In the genomic region with DNA sequence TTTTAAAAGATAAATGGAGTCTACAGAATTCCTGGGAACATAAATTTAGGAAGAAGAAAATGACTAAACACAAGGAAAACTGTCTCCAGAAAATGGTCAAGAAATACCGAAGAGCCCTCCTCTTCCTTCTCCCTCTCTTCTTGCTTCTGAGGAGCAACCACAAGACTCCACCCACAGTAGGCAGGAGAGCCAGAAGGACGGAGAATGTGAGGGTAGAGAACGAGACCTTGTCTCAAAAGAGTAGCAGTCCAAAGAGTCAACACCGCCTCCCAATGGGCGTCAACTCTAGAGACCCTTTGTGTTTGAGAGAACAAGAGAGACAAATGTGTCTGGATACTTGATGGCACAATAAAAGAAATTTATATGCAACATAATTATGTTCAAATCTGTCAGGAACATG, we compare ENCODE assay signal across 18 mouse cellular contexts.
"Had no signal": no experiment of that assay in that cellular context is flagged by ENCODE, and none has a peak within 500 bp of the region (broad histone marks: within the 10 kb centered on the region; RNA-seq: fewer than 3 reads in every experiment).

No protein-coding gene starts in this region.

- H3K27ac ChIP-seq: kidney, postnatal 0 days; layer of hippocampus, adult 2 months; limb, embryonic 12.5 days; liver, embryonic 13.5 days; lung, embryonic 15.5 days; macrophage; neural tube, embryonic 15.5 days had no signal

- H3K4me3 ChIP-seq: layer of hippocampus, adult 2 months; limb, embryonic 12.5 days; liver, embryonic 13.5 days; lung, embryonic 15.5 days; myocyte; neural tube, embryonic 15.5 days had no signal

- H3K4me1 ChIP-seq: limb, embryonic 12.5 days; liver, embryonic 13.5 days; lung, embryonic 15.5 days; neural tube, embryonic 15.5 days had no signal

- H3K27me3 ChIP-seq: limb, embryonic 12.5 days; liver, embryonic 13.5 days; lung, embryonic 15.5 days; neural tube, embryonic 15.5 days had no signal

- ATAC-seq: liver, postnatal 0 days had no signal

- H3K9me3 ChIP-seq: limb, embryonic 12.5 days; liver, embryonic 13.5 days; lung, embryonic 15.5 days; neural tube, embryonic 15.5 days had no signal

- H3K4me2 ChIP-seq: limb, embryonic 12.5 days; liver, embryonic 13.5 days; lung, embryonic 15.5 days; neural tube, embryonic 15.5 days had no signal

- DNase-seq: kidney, adult 9 months; kidney, postnatal 4 days; liver; liver, embryonic 13.5 days; liver, postnatal 0 days; lung, postnatal 14 days; midbrain, embryonic 14.5 days; right cerebral cortex, adult 18-20 months; right cerebral cortex, postnatal 25 days; thymus, adult 18-20 months; thymus, postnatal 36 days had no signal

- H3K9ac ChIP-seq: limb, embryonic 12.5 days; liver, embryonic 13.5 days; liver, postnatal 0 days; lung, embryonic 15.5 days; neural tube, embryonic 15.5 days had no signal
